Mouse (Mus musculus) right cerebral cortex, adult 2 months (tissue): Measurements from ENCODE around the gene Hs1bp3.

Source experiments
- DNase-seq, 2 experiments: peaks; one replicate each; pipeline ENCODE4 v3.0.0; 2021 to 2022; ENCODE audit warnings: low spot score in 2 of 2

Hs1bp3 gene

GRCm38 (mm10) chr12:8336601-8337285 is 23.5 kb downstream of the Hs1bp3 start:
- DNase-seq = no peak

GRCm38 (mm10) chr12:8337286-8338060 is 24.2 kb downstream of the Hs1bp3 start:
- no peak for DNase-seq

GRCm38 (mm10) chr12:8338491-8338890 is 25.3 kb downstream of the Hs1bp3 start:
- DNase-seq = no peak

GRCm38 (mm10) chr12:8338918-8339317 is 25.7 kb downstream of the Hs1bp3 start:
- DNase-seq = no peak

- no peak for DNase-seq
These were observed 26.5 kb downstream of the Hs1bp3 start for GRCm38 (mm10) chr12:8339591-8340319.

GRCm38 (mm10) chr12:8341008-8341407 is 27.8 kb downstream of the Hs1bp3 start:
- no peak for DNase-seq

- DNase-seq = no peak
These were observed 30.1 kb downstream of the Hs1bp3 start for GRCm38 (mm10) chr12:8343381-8343780.

- DNase-seq = peak; percentile 69 to 78
These were observed 31.7 kb downstream of the Hs1bp3 start for GRCm38 (mm10) chr12:8344897-8345296.

- no peak for DNase-seq
These were observed 32.3 kb downstream of the Hs1bp3 start for GRCm38 (mm10) chr12:8345539-8345938.

GRCm38 (mm10) chr12:8347746-8348462 is 34.7 kb downstream of the Hs1bp3 start:
- no peak for DNase-seq

- DNase-seq = no peak
These were observed 35.7 kb downstream of the Hs1bp3 start for GRCm38 (mm10) chr12:8348733-8349513.

GRCm38 (mm10) chr12:8351025-8351903 is 38.0 kb downstream of the Hs1bp3 start:
- DNase-seq = no peak

GRCm38 (mm10) chr12:8353071-8353470 is 39.8 kb downstream of the Hs1bp3 start:
- DNase-seq = no peak

- DNase-seq = no peak
These were observed 41.0 kb downstream of the Hs1bp3 start for GRCm38 (mm10) chr12:8354187-8354586.

GRCm38 (mm10) chr12:8355011-8355410 is 41.8 kb downstream of the Hs1bp3 start:
- no peak for DNase-seq

- peak; percentile 77 to 83 for DNase-seq
These were observed 44.2 kb downstream of the Hs1bp3 start for GRCm38 (mm10) chr12:8357449-8357848.

- no peak for DNase-seq
These were observed 45.2 kb downstream of the Hs1bp3 start for GRCm38 (mm10) chr12:8358344-8358966.

- DNase-seq = no peak
These were observed 46.3 kb downstream of the Hs1bp3 start for GRCm38 (mm10) chr12:8359418-8360112.

- DNase-seq = no peak
These were observed 48.6 kb downstream of the Hs1bp3 start for GRCm38 (mm10) chr12:8361866-8362265.
